15 mouse cellular contexts compared by ENCODE assay signal in the genomic region with DNA sequence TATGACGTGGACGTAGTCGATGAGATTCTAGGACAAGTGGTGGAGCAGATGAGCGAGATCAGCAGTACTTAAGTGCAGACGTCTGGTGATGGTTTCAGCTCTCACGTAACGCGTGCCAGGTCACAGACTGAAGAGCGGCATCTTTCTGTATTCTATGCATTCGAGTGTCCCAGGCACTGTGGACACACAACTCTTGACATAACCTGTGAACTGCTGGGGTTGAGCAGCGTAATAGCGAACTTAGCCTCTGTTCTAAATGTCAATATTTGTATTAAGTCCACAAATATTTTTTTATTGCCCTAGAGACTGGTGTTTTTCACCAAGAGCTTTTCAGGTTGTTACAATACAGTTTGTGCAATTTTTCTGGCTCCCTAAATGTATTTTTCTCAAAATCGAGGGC.
"Had no signal": no experiment of that assay in that cellular context is flagged by ENCODE, and none has a peak within 500 bp of the region (broad histone marks: within the 10 kb centered on the region; RNA-seq: fewer than 3 reads in every experiment).

No protein-coding gene starts in this region.

- H3K4me2 ChIP-seq: liver, embryonic 13.5 days; liver, embryonic 15.5 days; lung, embryonic 14.5 days; midbrain, embryonic 11.5 days; midbrain, embryonic 13.5 days; midbrain, embryonic 15.5 days; neural tube, embryonic 12.5 days; stomach, embryonic 15.5 days had no signal

- DNase-seq: liver, embryonic 13.5 days; lung, embryonic 14.5 days; right cerebral cortex, postnatal 14 days; thymus, adult 2 months; thymus, postnatal 25 days; thymus, postnatal 4 days had no signal

- H3K4me3 ChIP-seq: liver, embryonic 13.5 days; liver, embryonic 15.5 days; megakaryocyte, embryonic 14.5 days; midbrain, embryonic 13.5 days; midbrain, embryonic 15.5 days; neural tube, embryonic 12.5 days; stomach, embryonic 15.5 days had no signal

- H3K27ac ChIP-seq: liver, embryonic 13.5 days; liver, embryonic 15.5 days; macrophage; midbrain, embryonic 13.5 days; midbrain, embryonic 15.5 days; neural tube, embryonic 12.5 days; stomach, embryonic 15.5 days; stomach, postnatal 0 days had no signal

- H3K9me3 ChIP-seq: liver, embryonic 13.5 days; liver, embryonic 15.5 days; megakaryocyte, embryonic 14.5 days; midbrain, embryonic 13.5 days; midbrain, embryonic 15.5 days; neural tube, embryonic 12.5 days; stomach, embryonic 15.5 days had no signal

- H3K27me3 ChIP-seq: liver, embryonic 13.5 days; liver, embryonic 15.5 days; megakaryocyte, embryonic 14.5 days; midbrain, embryonic 13.5 days; midbrain, embryonic 15.5 days; neural tube, embryonic 12.5 days; stomach, embryonic 15.5 days had no signal

- H3K4me1 ChIP-seq: liver, embryonic 13.5 days; liver, embryonic 15.5 days; midbrain, embryonic 13.5 days; midbrain, embryonic 15.5 days; neural tube, embryonic 12.5 days; stomach, embryonic 15.5 days had no signal

- ATAC-seq: midbrain, embryonic 13.5 days; midbrain, embryonic 15.5 days had no signal

- H3K9ac ChIP-seq: liver, embryonic 13.5 days; liver, embryonic 15.5 days; lung, embryonic 14.5 days; midbrain, embryonic 13.5 days; midbrain, embryonic 15.5 days; neural tube, embryonic 12.5 days; stomach, embryonic 15.5 days had no signal
